Mouse (Mus musculus): Measurements from ENCODE around the gene Atad3a. TPM values are rescaled to one million over a fixed set of nuclear protein-coding genes. Genes with fewer than 3 reads are reported as not detected.

Atad3a gene
- total RNA-seq, 2 experiments from 2014 or later, result 68.7 to 71.4 TPM

GRCm38 (mm10) chr4:155739741-155740636 lies 20.9 kb downstream of the Atad3a start:
- DNase-seq (ENCODE audit: low spot score in 2 of 2), result peak; percentile 40 to 44

- DNase-seq (ENCODE audit: low spot score in 2 of 2), result no peak
These were observed 21.7 kb downstream of the Atad3a start for GRCm38 (mm10) chr4:155739152-155739551.

GRCm38 (mm10) chr4:155738262-155738661 lies 22.6 kb downstream of the Atad3a start:
- no peak for DNase-seq (ENCODE audit: low spot score in 2 of 2)

GRCm38 (mm10) chr4:155736421-155736820 lies 24.5 kb downstream of the Atad3a start:
- DNase-seq (ENCODE audit: low spot score in 2 of 2), result no peak

- DNase-seq (ENCODE audit: low spot score in 2 of 2), result no peak
These were observed 25.1 kb downstream of the Atad3a start for GRCm38 (mm10) chr4:155735788-155736187.

- peak; percentile 54 to 56 for DNase-seq (ENCODE audit: low spot score in 2 of 2)
These were observed 25.8 kb downstream of the Atad3a start for GRCm38 (mm10) chr4:155734951-155735702.

GRCm38 (mm10) chr4:155734350-155734941 lies 26.4 kb downstream of the Atad3a start, which contains the start of gene Tmem240:
Gene Tmem240 (plus strand): TSS chr4:155734800.
- DNase-seq (ENCODE audit: low spot score in 2 of 2), result peak; percentile 86 to 91

- no peak for DNase-seq (ENCODE audit: low spot score in 2 of 2)
These were observed 27.6 kb downstream of the Atad3a start for GRCm38 (mm10) chr4:155733267-155733666.

GRCm38 (mm10) chr4:155727993-155728392 lies 32.9 kb downstream of the Atad3a start:
- no peak for DNase-seq (ENCODE audit: low spot score in 2 of 2)

- DNase-seq (ENCODE audit: low spot score in 2 of 2), result no peak
These were observed 39.2 kb downstream of the Atad3a start for GRCm38 (mm10) chr4:155721668-155722083.

- no peak for DNase-seq (ENCODE audit: low spot score in 2 of 2)
These were observed 50.2 kb downstream of the Atad3a start for GRCm38 (mm10) chr4:155710521-155711252.

GRCm38 (mm10) chr4:155708988-155709387 lies 51.9 kb downstream of the Atad3a start:
- no peak for DNase-seq (ENCODE audit: low spot score in 2 of 2)

- DNase-seq (ENCODE audit: low spot score in 2 of 2), result no peak
These were observed 52.3 kb downstream of the Atad3a start for GRCm38 (mm10) chr4:155708582-155708981.

- DNase-seq (ENCODE audit: low spot score in 2 of 2), result no peak
These were observed 55.3 kb downstream of the Atad3a start for GRCm38 (mm10) chr4:155705592-155705929.

- peak; percentile 94 to 95 for DNase-seq (ENCODE audit: low spot score in 2 of 2)
These were observed 55.9 kb downstream of the Atad3a start, which contains the start of gene Ssu72 for GRCm38 (mm10) chr4:155704721-155705591. Gene Ssu72 (plus strand): TSS chr4:155704800.

- DNase-seq (ENCODE audit: low spot score in 2 of 2), result no peak
These were observed 57.4 kb downstream of the Atad3a start for GRCm38 (mm10) chr4:155703425-155703929.

GRCm38 (mm10) chr4:155700425-155700824 lies 60.5 kb downstream of the Atad3a start:
- DNase-seq (ENCODE audit: low spot score in 2 of 2), result no peak

GRCm38 (mm10) chr4:155696261-155697255 lies 64.3 kb downstream of the Atad3a start:
- DNase-seq (ENCODE audit: low spot score in 2 of 2), result no peak

Data from layer of hippocampus, postnatal 10 days (tissue).